Mouse (Mus musculus) gastrocnemius, adult 2 months (tissue): ENCODE results near the gene Sh3rf3. TPM values are rescaled to one million over a fixed set of nuclear protein-coding genes. Genes with fewer than 3 reads are reported as not detected.
A peak's percentile ranks its signal among the peaks of the same experiment; 100 is the strongest.

Experiments
- DNase-seq: peaks from one replicate; pipeline ENCODE4 v3.0.0; 2022
- H3K27ac ChIP-seq: fragments of 200-600 bp; 2 replicates; pipeline ENCODE4 v1.8.1; 2022; ENCODE audit warnings: mild to moderate bottlenecking
- H3K4me3 ChIP-seq: fragments of 200-600 bp; 2 replicates; pipeline ENCODE4 v1.8.1; 2022; ENCODE audit warnings: mild to moderate bottlenecking, moderate library complexity
- CTCF ChIP-seq: fragments of 200-600 bp; IDR thresholded peaks from 2 replicates; pipeline ENCODE4 v1.8.1; 2022; ENCODE audit warnings: antibody characterized with exemption, mild to moderate bottlenecking, moderate library complexity
- intact Hi-C: fragments of 180-260 bp; cut with DNase I; formaldehyde crosslinking; loops from one replicate; pipeline ENCODE4 v1.15.1; 2025
- total RNA-seq, 2 experiments: library from RNA; stranded (reverse); gene quantifications; 2 replicates each; pipeline ENCODE4 v1.2.3; 2021

Sh3rf3 gene
- total RNA-seq, 2 experiments from 2014 or later, result 0.41 to 1.0 TPM

DNA sequence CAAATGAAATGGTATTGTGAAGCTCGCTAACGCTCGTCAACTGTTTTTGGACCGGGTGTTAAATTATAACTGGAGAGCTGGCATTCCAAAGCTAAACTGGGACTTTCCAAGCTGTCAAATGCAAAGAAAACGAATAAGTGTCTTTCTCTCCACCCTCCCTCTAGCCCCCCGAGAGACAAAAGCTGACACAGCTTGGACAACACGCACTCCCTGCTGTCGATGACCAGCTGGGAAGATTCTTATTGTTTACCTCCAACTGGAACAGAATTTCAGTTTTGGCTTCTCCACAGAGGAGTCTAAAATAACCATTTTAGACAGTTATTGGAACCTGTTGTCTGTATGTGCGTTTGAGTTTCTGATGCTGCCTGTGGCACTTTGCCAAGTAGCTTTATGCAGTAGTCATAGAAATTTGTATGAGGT, 123.3 kb downstream of the Sh3rf3 start:
- TF ChIP-seq CTCF, result no peak
- no peak for DNase-seq
- H3K27ac ChIP-seq, result no peak overlapping the region
- intact Hi-C loops, result no loop called here
- no peak overlapping the region for H3K4me3 ChIP-seq

DNA sequence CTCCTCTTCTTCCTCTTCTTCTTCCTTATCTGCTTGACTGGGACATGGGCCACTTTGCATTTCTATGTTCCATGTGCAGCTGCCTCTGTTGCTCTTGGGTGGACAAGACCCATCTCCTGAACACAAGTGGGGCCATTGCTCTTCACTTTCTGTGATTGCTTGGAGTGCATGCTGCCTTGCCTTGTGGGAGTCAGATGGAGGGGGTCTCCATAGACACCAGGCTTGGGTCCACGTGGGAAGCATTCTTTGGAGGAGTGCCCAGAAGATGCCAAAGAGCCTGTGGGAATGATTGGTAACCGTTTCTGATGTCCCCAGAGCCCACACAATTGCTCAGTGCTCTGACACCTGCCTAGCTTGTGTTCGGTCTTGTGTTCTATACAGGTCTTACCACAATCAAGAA, 124.4 kb downstream of the Sh3rf3 start:
- intact Hi-C loops, result no loop called here
- no peak overlapping the region for H3K27ac ChIP-seq
- DNase-seq, result no peak
- H3K4me3 ChIP-seq, result no peak overlapping the region
- TF ChIP-seq CTCF, result no peak

DNA sequence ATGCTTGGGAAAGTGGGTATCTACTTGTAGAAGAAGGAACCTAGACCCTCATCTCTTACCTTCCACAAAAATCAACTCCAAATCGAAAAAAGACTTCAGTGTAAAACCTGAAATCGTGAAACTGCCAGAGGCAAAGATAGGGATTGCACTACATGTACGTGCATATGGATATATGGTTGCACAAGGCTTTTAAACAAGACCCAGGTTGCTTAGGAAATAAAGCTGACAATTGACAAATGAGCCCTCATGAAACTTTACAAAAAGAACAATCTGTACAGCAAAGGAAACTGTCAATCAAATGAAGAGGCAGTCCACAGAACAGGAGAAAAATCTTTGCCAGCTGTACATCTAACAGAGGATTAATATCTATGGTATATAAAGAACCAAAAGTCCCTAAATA, 129.7 kb downstream of the Sh3rf3 start:
- DNase-seq, result no peak
- no peak overlapping the region for H3K27ac ChIP-seq
- H3K4me3 ChIP-seq, result no peak overlapping the region
- TF ChIP-seq CTCF, result no peak
- intact Hi-C loops, result no loop called here

DNA sequence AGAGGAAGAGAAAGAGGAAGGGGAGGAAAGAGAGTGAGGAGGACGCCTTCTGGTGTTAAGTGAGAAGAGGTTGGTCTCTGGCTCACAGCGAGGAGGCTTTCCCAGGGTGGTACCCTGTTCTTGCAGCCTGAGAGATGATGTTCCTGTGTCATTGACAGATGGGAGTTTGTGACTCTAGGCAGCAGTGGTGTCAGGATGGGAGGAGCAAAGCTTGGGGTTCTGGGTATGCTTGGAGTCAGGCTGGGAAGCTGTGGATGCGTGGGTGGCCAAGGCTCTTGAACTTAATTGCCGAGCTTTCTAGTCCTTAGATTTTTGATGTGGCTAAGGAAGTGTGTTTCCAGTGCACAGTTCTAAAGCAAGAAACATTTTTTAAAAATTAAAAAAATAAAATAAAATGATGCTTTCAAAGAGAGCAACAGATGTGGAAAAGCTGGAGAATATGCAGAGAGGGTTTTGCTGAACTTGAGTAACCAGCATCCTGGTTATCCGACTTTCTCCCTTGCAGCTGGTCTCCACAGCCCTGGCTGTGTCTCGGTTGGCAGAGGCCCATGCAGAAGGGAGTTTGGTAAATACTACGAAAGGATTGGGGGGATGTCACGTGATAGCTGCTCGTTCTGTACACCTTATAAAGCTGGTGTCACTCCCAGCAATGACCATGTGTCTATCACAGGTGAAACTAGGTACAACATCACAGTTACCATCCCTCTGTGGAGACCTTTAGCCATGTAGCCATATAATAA, 130.7 kb downstream of the Sh3rf3 start:
- intact Hi-C loops, result no loop called here
- Histone ChIP-seq H3K4me3 (no peak overlapping the region), H3K27ac (no peak overlapping the region)
- TF ChIP-seq CTCF, result no peak
- peak; percentile 39 for DNase-seq

DNA sequence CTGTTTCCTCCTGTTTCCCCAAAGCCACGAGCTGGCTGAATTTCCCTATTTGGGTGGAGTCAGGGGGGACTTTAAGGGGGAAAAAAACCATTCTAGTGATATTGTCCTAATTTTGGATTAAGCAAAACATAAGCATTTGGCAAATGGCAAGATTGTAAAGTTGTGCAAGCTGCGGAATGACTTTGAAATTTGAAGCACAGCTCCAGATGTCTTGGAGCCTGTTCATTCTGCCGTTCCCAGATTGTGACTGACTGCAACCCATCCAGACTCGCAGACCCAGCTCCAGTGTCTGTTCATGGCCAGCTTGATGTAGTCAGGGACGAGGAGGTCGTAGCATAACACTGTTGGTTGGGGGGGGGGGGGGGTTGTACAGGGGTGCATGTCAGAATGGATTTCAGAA, 131.8 kb downstream of the Sh3rf3 start:
- no peak for TF ChIP-seq CTCF
- no peak overlapping the region for H3K27ac ChIP-seq
- H3K4me3 ChIP-seq, result no peak overlapping the region
- intact Hi-C loops, result no loop called here
- DNase-seq, result peak; percentile 36

DNA sequence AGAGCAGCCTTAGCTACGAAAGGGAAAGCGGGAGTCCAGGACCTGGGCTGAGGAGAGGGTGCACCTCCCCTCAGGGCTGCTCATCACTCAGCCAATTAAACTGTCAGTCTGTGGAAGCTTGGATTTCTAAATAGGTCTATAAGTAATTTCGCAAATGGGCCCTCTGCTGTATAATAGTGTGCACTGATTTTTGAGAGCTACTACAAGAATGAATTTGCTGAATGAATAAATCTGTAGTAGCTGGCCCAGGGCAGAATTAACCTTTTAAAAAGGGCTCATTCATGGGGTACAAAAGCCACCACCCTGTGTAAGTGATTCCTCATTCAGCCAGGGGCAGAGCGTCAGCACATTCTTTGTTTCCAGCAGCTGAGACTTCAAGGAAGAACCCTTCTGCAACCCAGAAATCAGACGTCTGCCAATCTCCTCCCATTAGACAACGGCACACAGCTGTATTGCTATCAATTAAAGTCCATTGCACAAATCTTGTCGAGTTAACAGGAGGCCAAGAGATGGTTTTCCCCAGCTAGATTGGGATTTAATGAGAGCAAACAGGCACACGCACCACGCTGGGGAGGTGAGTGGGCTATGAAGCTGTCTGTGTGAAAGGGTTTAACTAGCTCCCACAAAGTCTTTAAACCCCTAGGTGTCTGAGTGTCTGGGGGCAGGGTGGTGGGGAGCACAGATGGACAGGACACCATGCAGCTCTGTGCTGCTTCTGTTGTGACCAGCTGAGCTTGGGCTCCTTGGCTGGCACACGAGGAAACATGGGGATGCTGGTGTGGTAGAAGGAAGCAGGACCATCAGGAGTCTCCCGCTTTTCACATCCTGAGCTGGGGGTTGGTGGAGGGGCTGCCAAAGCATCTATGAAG, 136.8 kb downstream of the Sh3rf3 start:
- no peak for DNase-seq
- Histone ChIP-seq H3K4me3 (no peak overlapping the region), H3K27ac (no peak overlapping the region)
- intact Hi-C loops, result no loop called here
- no peak for TF ChIP-seq CTCF

DNA sequence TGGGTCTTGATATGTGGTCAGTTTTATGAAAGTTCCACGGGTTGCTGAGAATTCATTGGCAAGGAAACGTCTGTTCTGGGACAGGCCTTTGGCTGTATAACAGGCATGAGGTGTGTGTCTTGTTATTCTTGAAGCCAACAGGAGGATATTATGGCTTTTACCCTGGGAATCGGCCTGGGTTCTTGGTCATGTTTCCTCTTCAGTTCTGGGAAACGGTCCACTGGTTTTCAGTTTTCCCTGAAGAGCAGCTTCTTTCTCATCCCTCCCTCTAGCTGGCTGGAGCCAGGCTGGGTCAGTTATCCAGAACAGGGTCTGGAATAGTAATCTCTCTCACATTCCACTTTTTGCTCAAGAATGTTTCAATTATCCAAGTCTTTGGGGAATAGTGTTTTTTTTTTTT, 147.0 kb downstream of the Sh3rf3 start:
- Histone ChIP-seq H3K27ac (no peak overlapping the region), H3K4me3 (no peak overlapping the region)
- no peak for TF ChIP-seq CTCF
- intact Hi-C loops, result no loop called here
- DNase-seq, result peak; percentile 54

DNA sequence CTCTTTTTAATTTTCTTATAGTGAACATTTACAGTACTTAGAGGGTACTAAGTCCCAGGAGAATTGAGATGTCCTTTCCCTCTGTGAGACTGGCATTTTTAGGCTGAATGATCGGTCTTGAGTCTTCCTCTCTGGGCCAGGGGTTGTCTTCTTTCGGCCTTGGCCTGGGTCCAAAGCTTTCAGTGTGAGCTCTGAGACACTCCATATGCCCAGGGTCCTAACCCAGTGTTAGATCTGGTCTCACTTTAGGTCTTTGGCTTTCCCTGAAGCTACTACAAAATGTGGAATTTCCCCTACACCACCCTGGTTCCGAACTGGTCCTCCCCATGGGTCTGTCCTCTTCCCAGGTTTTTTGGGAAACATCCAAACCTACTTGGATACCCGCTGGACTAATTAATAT, 155.1 kb downstream of the Sh3rf3 start:
- Histone ChIP-seq H3K4me3 (no peak overlapping the region), H3K27ac (no peak overlapping the region)
- no peak for TF ChIP-seq CTCF
- no peak for DNase-seq
- intact Hi-C loops, result no loop called here

DNA sequence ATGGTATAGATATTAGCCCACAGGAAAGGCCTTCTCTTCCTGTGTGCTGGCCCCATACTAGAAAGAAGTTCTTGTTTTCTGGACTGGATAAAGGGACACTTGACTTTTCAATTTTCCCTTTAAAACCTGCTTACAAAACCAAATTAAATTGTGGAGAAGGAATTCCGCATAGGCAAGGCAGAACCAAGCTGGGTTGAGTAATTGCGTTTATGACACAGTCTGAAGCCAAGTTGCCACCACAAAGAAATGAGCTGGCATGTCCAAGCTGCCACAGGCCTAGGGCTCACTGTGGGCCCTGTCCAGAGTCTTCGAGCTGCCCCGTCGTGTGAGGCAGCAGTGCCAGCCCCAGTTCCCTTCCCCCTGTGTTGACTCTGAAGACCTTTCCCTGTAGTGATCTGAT, 156.2 kb downstream of the Sh3rf3 start:
- TF ChIP-seq CTCF, result no peak
- Histone ChIP-seq H3K4me3 (no peak overlapping the region), H3K27ac (no peak overlapping the region)
- intact Hi-C loops, result no loop called here
- no peak for DNase-seq

DNA sequence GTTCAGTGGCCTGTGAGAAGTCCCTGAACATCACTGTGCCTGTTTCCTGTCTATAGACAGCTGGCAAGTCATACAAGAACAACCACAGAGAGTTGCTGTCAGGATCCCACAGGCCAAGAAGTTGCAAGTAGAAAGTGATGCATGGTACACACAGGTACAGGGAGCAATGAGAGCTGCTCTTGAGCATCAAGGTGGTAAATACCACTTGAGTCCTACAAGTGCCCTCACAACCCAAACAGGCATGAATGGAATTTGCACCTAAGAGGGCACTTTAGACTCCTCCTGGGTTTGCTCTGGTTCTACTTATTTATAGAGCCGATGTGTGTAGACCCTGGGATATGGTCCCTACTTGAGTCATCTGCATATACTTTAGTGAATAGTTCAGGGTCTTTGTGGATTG, 159.0 kb downstream of the Sh3rf3 start:
- Histone ChIP-seq H3K4me3 (no peak overlapping the region), H3K27ac (no peak overlapping the region)
- TF ChIP-seq CTCF, result no peak
- intact Hi-C loops, result no loop called here
- no peak for DNase-seq

DNA sequence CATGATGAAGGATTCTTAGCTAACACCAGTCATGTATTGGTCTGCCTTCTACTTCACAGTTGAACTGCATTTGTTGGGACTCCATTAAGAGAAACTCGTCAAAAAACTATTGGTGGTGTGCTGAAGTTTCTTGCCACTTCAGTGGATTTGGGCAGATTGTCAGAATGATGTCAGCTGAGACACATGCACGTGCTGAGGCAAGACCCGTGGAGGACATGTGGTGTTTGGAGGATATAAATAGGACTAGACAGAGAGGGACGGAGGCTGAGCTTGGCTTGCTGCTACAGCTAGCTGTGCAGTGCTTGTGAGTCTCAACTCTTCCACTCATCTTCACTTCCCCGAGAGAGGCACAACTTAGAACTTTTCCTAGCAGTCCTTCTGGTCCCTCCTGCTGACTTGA, 161.0 kb downstream of the Sh3rf3 start:
- intact Hi-C loops, result no loop called here
- no peak for TF ChIP-seq CTCF

DNA sequence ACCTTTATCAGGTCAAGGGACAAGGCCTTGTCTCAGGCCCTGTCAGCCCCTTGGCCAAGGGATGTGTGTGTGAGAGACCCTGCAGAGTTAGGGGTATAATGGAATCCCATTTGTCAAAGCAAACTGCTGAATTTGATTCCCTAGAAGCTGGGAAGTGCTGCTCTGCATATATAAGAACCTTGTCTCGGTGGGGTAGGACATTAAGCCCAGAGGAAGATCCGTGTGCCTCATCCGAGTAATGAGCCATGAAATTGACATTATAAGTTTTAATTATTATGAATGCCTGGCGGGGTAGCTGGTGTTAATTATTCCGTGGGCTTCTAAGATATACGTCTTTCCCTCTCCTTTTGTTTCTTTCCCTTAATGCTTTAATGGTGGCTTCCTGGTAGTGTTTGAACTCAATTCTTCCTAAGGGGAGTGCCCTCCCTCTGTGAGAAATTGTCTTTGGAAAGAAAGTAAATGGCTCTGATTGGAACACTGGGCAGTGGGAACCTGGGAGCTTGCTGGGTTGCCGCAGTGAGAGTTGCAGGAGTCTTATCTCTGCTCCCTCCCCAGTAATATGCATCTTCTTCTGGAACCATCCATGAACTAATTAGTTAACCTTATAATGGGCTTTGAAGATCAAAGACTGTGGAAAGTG, 166.3 kb downstream of the Sh3rf3 start:
- no peak for TF ChIP-seq CTCF
- H3K27ac ChIP-seq, result no peak overlapping the region
- intact Hi-C loops, result no loop called here

More for the DNA sequence above, 161.0 kb downstream of the Sh3rf3 start:
- Histone ChIP-seq H3K4me3 (no peak overlapping the region), H3K27ac (no peak overlapping the region)
- no peak for DNase-seq

DNA sequence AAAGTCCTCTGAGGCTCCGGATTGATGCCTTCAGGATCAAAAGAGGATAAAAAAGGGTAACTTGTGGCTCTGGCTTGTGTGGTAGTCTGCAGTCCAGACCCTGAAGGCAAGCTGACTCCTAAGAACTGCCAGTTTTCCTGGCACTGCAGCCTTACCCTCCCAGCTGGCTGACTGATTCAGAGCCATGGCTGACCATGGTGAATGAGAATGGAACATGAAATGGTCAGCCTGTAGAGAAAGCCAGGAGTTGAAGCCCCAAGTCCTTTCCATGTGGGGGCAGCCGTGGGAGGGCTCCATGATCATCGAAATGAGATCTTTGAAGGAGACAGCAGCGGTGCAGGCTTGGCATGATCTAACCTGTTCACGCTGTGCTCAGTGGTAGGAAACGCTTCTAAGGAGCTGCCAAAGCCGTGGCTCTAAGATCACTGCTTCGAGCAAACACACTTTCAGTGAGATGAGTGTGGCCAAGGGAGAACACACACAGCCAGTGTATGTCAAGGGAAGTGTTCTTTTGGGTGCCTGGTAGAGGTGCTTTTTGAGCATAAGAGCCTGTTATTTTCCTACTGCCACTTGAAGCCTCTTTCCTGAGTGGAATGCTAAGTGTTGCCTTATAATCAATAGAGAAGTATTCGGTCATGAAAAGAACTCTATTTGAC, 168.6 kb downstream of the Sh3rf3 start:
- TF ChIP-seq CTCF, result no peak
- H3K27ac ChIP-seq, result no peak overlapping the region
- H3K4me3 ChIP-seq, result no peak overlapping the region
- intact Hi-C loops, result no loop called here
- DNase-seq, result no peak

More for the DNA sequence above, 166.3 kb downstream of the Sh3rf3 start:
- no peak for DNase-seq
- no peak overlapping the region for H3K4me3 ChIP-seq
